Mouse (Mus musculus): ENCODE measurements around the gene Fam53b. TPM values are rescaled to one million over a fixed set of nuclear protein-coding genes. Genes with fewer than 3 reads are reported as not detected.
A peak's percentile ranks its signal among the peaks of the same experiment; 100 is the strongest.

Gene Fam53b
- polyA plus RNA-seq, 1 experiment from 2014 or later, result 17.2 TPM

GRCm38 (mm10) chr7:132814089-132814450 is 384 bp upstream of the Fam53b start:
- DNase-seq (no peak), ATAC-seq (no peak)
- no peaks in the 10 kb centered on the region for H3K36me3 ChIP-seq (replicated peaks; ENCODE audit: insufficient read depth, low read length)
- H3K27ac ChIP-seq (ENCODE audit: low read depth), result peak overlapping the region; percentile 89
- H3K9me3 ChIP-seq (ENCODE audit: low read length), result no peaks in the 10 kb centered on the region
- no peaks in the 10 kb centered on the region for H3K27me3 ChIP-seq (ENCODE audit: insufficient read depth, low read length)
- H3K4me3 ChIP-seq (ENCODE audit: low read depth, low read length), result peak overlapping the region; percentile 80
- peak overlapping the region; percentile 95 for H3K4me2 ChIP-seq (ENCODE audit: low read depth, low read length)
- TF ChIP-seq CTCF (IDR thresholded peaks at IDR 0.05; ENCODE audit: low read depth), result no peak
- TF ChIP-seq EP300 (IDR thresholded peaks at IDR 0.05; ENCODE audit: low read depth), result no peak
- H3K4me1 ChIP-seq (ENCODE audit: insufficient read depth), result peaks cover 21% of the 10 kb centered on the region
- 3% methylated on average over 7 of the region's 7 CpGs for WGBS (ENCODE audit: insufficient replicate concordance)
- peak overlapping the region; percentile 77 for H3K9ac ChIP-seq (replicated peaks)

- peak; percentile 42 for ATAC-seq
- Histone ChIP-seq H3K4me2 (ENCODE audit: low read depth, low read length) (peak overlapping the region; percentile 95), H3K9me3 (ENCODE audit: low read length) (no peaks in the 10 kb centered on the region), H3K9ac (replicated peaks) (peak overlapping the region; percentile 77), H3K27ac (ENCODE audit: low read depth) (peak overlapping the region; percentile 89), H3K4me3 (ENCODE audit: low read depth, low read length) (peak overlapping the region; percentile 80), H3K36me3 (replicated peaks; ENCODE audit: insufficient read depth, low read length) (no peaks in the 10 kb centered on the region), H3K4me1 (ENCODE audit: insufficient read depth) (peaks cover 30% of the 10 kb centered on the region), H3K27me3 (ENCODE audit: insufficient read depth, low read length) (no peaks in the 10 kb centered on the region)
- DNase-seq, result peak; percentile 69
- TF ChIP-seq EP300 (IDR thresholded peaks at IDR 0.05; ENCODE audit: low read depth) (no peak), CTCF (IDR thresholded peaks at IDR 0.05; ENCODE audit: low read depth) (0 out of 2 replicates have a peak, but pooled peaks have one; percentile 1)
- WGBS (ENCODE audit: insufficient replicate concordance), result under 1% methylated on average over 59 of the region's 59 CpGs
Measured at GRCm38 (mm10) chr7:132812619-132813415, 869 bp downstream of the Fam53b start.

- Histone ChIP-seq H3K4me1 (ENCODE audit: insufficient read depth) (peaks cover 31% of the 10 kb centered on the region), H3K27me3 (ENCODE audit: insufficient read depth, low read length) (no peaks in the 10 kb centered on the region), H3K9me3 (ENCODE audit: low read length) (no peaks in the 10 kb centered on the region), H3K9ac (replicated peaks) (peak overlapping the region; percentile 77), H3K36me3 (replicated peaks; ENCODE audit: insufficient read depth, low read length) (0 out of 2 replicates have a peak, but pooled peaks cover 2% of the 10 kb centered on the region), H3K4me3 (ENCODE audit: low read depth, low read length) (peak overlapping the region; percentile 80), H3K4me2 (ENCODE audit: low read depth, low read length) (peak overlapping the region; percentile 95), H3K27ac (ENCODE audit: low read depth) (peak overlapping the region; percentile 89)
- WGBS (ENCODE audit: insufficient replicate concordance), result 7% methylated on average over 23 of the region's 23 CpGs
- DNase-seq (no peak), ATAC-seq (no peak)
- TF ChIP-seq CTCF (IDR thresholded peaks at IDR 0.05; ENCODE audit: low read depth), result peak; percentile 34
- no peak for TF ChIP-seq EP300 (IDR thresholded peaks at IDR 0.05; ENCODE audit: low read depth)
Measured at GRCm38 (mm10) chr7:132811716-132812618, 1.7 kb downstream of the Fam53b start.

GRCm38 (mm10) chr7:132810879-132811278 is 2.8 kb downstream of the Fam53b start:
- no peaks in the 10 kb centered on the region for H3K9me3 ChIP-seq (ENCODE audit: low read length)
- 0 out of 2 replicates have a peak, but pooled peaks cover 3% of the 10 kb centered on the region for H3K36me3 ChIP-seq (replicated peaks; ENCODE audit: insufficient read depth, low read length)
- ATAC-seq, result peak; percentile 73
- DNase-seq, result peak; percentile 93
- peak overlapping the region; percentile 89 for H3K27ac ChIP-seq (ENCODE audit: low read depth)
- TF ChIP-seq CTCF (IDR thresholded peaks at IDR 0.05; ENCODE audit: low read depth) (peak; percentile 97), EP300 (IDR thresholded peaks at IDR 0.05; ENCODE audit: low read depth) (no peak)
- no peaks in the 10 kb centered on the region for H3K27me3 ChIP-seq (ENCODE audit: insufficient read depth, low read length)
- H3K4me1 ChIP-seq (ENCODE audit: insufficient read depth), result peaks cover 37% of the 10 kb centered on the region
- H3K9ac ChIP-seq (replicated peaks), result no peak overlapping the region
- peak overlapping the region; percentile 95 for H3K4me2 ChIP-seq (ENCODE audit: low read depth, low read length)
- WGBS (ENCODE audit: insufficient replicate concordance), result 88% methylated on average over 1 of the region's 1 CpGs
- peak overlapping the region; percentile 80 for H3K4me3 ChIP-seq (ENCODE audit: low read depth, low read length)

GRCm38 (mm10) chr7:132810368-132810767 is 3.3 kb downstream of the Fam53b start:
- H3K36me3 ChIP-seq (replicated peaks; ENCODE audit: insufficient read depth, low read length), result peaks cover 3% of the 10 kb centered on the region; the same call in 1 of the 2 replicates
- peak overlapping the region; percentile 48 for H3K4me2 ChIP-seq (ENCODE audit: low read depth, low read length)
- H3K27ac ChIP-seq (ENCODE audit: low read depth), result no peak overlapping the region; the same call in 1 of the 2 replicates
- H3K4me1 ChIP-seq (ENCODE audit: insufficient read depth), result peaks cover 42% of the 10 kb centered on the region
- no peaks in the 10 kb centered on the region for H3K27me3 ChIP-seq (ENCODE audit: insufficient read depth, low read length)
- no peak overlapping the region for H3K4me3 ChIP-seq (ENCODE audit: low read depth, low read length)
- H3K9me3 ChIP-seq (ENCODE audit: low read length), result no peaks in the 10 kb centered on the region
- 0 out of 2 replicates have a peak overlapping the region, but pooled peaks have one; percentile 24 for H3K9ac ChIP-seq (replicated peaks)
- TF ChIP-seq CTCF (IDR thresholded peaks at IDR 0.05; ENCODE audit: low read depth) (no peak), EP300 (IDR thresholded peaks at IDR 0.05; ENCODE audit: low read depth) (no peak)
- ATAC-seq, result no peak
- 43% methylated on average over 6 of the region's 6 CpGs for WGBS (ENCODE audit: insufficient replicate concordance)
- no peak for DNase-seq
